Mouse (Mus musculus) inflammation-experienced regulatory T-cells, adult 6 months (primary cell): ENCODE measurements around the gene Abcb11. TPM values are rescaled to one million over a fixed set of nuclear protein-coding genes. Genes with fewer than 3 reads are reported as not detected.

ENCODE experiments used
- ATAC-seq: one replicate; pipeline ENCODE4 v1.8.0; 2017
- polyA plus RNA-seq, 3 experiments: library from polyadenylated mRNA; unstranded; fragments of 100-300 nt; shearing (Covaris generic); gene quantifications; one replicate each; pipeline ENCODE4 v1.2.1; 2017

Gene Abcb11
- polyA plus RNA-seq, 3 experiments from 2014 or later: not detected

GRCm38 (mm10) chr2:69188732-69189131, 153.7 kb downstream of the Abcb11 start:
- no peak for ATAC-seq

Other genes with a start within 250 kb of the Abcb11 start
- gene Nostrin, start 206.8 kb downstream of the Abcb11 start, polyA plus RNA-seq: 1 to 10 TPM in 1 of 3 experiments, under 1 TPM in 2; 0.62 to 1.2 (median 0.74) TPM
- gene Spc25, start 136.4 kb downstream of the Abcb11 start, polyA plus RNA-seq: 10 to 100 TPM in 1 of 3 experiments, 1 to 10 TPM in 2; 6.9 to 69.2 (median 7.4) TPM
- not detected for gene G6pc2, start 131.5 kb downstream of the Abcb11 start, polyA plus RNA-seq
- gene Dhrs9, start 37.8 kb upstream of the Abcb11 start, polyA plus RNA-seq: not detected
- gene Lrp2, start 243.4 kb upstream of the Abcb11 start, polyA plus RNA-seq: not detected